Mouse (Mus musculus): ENCODE measurements around the gene A630001G21Rik. TPM values are rescaled to one million over a fixed set of nuclear protein-coding genes. Genes with fewer than 3 reads are reported as not detected.
A peak's percentile ranks its signal among the peaks of the same experiment; 100 is the strongest.

A630001G21Rik gene
- polyA plus RNA-seq, 1 experiment, result 60.7 TPM

GRCm38 (mm10) chr1:85695646-85696045 is 82.8 kb downstream of the A630001G21Rik start:
- TF ChIP-seq POLR2A (IDR thresholded peaks at IDR 0.05; ENCODE audit: borderline replicate concordance, control insufficient read depth, low read depth, low read length), result no peak
- no peak for TF ChIP-seq CTCF (IDR thresholded peaks at IDR 0.05; ENCODE audit: control insufficient read depth, insufficient read depth, low read length)
- H3K4me3 ChIP-seq (replicated peaks; ENCODE audit: control insufficient read depth, low read depth, low read length), result no peak overlapping the region
- H3K4me1 ChIP-seq (ENCODE audit: control insufficient read depth, insufficient read depth, low read length), result peaks cover 1% of the 10 kb centered on the region
- H3K27ac ChIP-seq (ENCODE audit: control insufficient read depth, insufficient read depth, low read depth, low read length, poor library complexity), result no peak overlapping the region
- 88% methylated on average over 3 of the region's 3 CpGs for WGBS

- 68% methylated on average over 3 of the region's 3 CpGs for WGBS
- TF ChIP-seq POLR2A (IDR thresholded peaks at IDR 0.05; ENCODE audit: borderline replicate concordance, control insufficient read depth, low read depth, low read length), result no peak
- no peak for TF ChIP-seq CTCF (IDR thresholded peaks at IDR 0.05; ENCODE audit: control insufficient read depth, insufficient read depth, low read length)
- no peak overlapping the region for H3K27ac ChIP-seq (ENCODE audit: control insufficient read depth, insufficient read depth, low read depth, low read length, poor library complexity)
- no peak overlapping the region for H3K4me3 ChIP-seq (replicated peaks; ENCODE audit: control insufficient read depth, low read depth, low read length)
- peaks cover 1% of the 10 kb centered on the region for H3K4me1 ChIP-seq (ENCODE audit: control insufficient read depth, insufficient read depth, low read length)
Observed at GRCm38 (mm10) chr1:85693280-85693679, 85.2 kb downstream of the A630001G21Rik start.

GRCm38 (mm10) chr1:85692281-85692680 is 86.2 kb downstream of the A630001G21Rik start:
- no peak for TF ChIP-seq CTCF (IDR thresholded peaks at IDR 0.05; ENCODE audit: control insufficient read depth, insufficient read depth, low read length)
- TF ChIP-seq POLR2A (IDR thresholded peaks at IDR 0.05; ENCODE audit: borderline replicate concordance, control insufficient read depth, low read depth, low read length), result no peak
- Histone ChIP-seq H3K4me3 (replicated peaks; ENCODE audit: control insufficient read depth, low read depth, low read length) (no peak overlapping the region), H3K27ac (ENCODE audit: control insufficient read depth, insufficient read depth, low read depth, low read length, poor library complexity) (no peak overlapping the region), H3K4me1 (ENCODE audit: control insufficient read depth, insufficient read depth, low read length) (peaks cover 2% of the 10 kb centered on the region; the same call in 1 of the 2 replicates)
- 63% methylated on average over 1 of the region's 1 CpGs for WGBS

- Histone ChIP-seq H3K4me1 (ENCODE audit: control insufficient read depth, insufficient read depth, low read length) (peaks cover 2% of the 10 kb centered on the region; the same call in 1 of the 2 replicates), H3K4me3 (replicated peaks; ENCODE audit: control insufficient read depth, low read depth, low read length) (no peak overlapping the region), H3K27ac (ENCODE audit: control insufficient read depth, insufficient read depth, low read depth, low read length, poor library complexity) (no peak overlapping the region)
- WGBS, result 56% methylated on average over 3 of the region's 3 CpGs
- TF ChIP-seq POLR2A (IDR thresholded peaks at IDR 0.05; ENCODE audit: borderline replicate concordance, control insufficient read depth, low read depth, low read length), result no peak
- no peak for TF ChIP-seq CTCF (IDR thresholded peaks at IDR 0.05; ENCODE audit: control insufficient read depth, insufficient read depth, low read length)
Observed at GRCm38 (mm10) chr1:85690544-85690943, 87.9 kb downstream of the A630001G21Rik start.

GRCm38 (mm10) chr1:85687346-85687745 is 91.1 kb downstream of the A630001G21Rik start:
- Histone ChIP-seq H3K27ac (ENCODE audit: control insufficient read depth, insufficient read depth, low read depth, low read length, poor library complexity) (peak overlapping the region; percentile 18; the same call in 1 of the 2 replicates), H3K4me1 (ENCODE audit: control insufficient read depth, insufficient read depth, low read length) (peaks cover 2% of the 10 kb centered on the region; the same call in 1 of the 2 replicates), H3K4me3 (replicated peaks; ENCODE audit: control insufficient read depth, low read depth, low read length) (no peak overlapping the region)
- 8% methylated on average over 5 of the region's 5 CpGs for WGBS
- no peak for TF ChIP-seq POLR2A (IDR thresholded peaks at IDR 0.05; ENCODE audit: borderline replicate concordance, control insufficient read depth, low read depth, low read length)

GRCm38 (mm10) chr1:85686666-85687065 is 91.8 kb downstream of the A630001G21Rik start:
- no peak for TF ChIP-seq CTCF (IDR thresholded peaks at IDR 0.05; ENCODE audit: control insufficient read depth, insufficient read depth, low read length)
- TF ChIP-seq POLR2A (IDR thresholded peaks at IDR 0.05; ENCODE audit: borderline replicate concordance, control insufficient read depth, low read depth, low read length), result no peak
- Histone ChIP-seq H3K4me3 (replicated peaks; ENCODE audit: control insufficient read depth, low read depth, low read length) (no peak overlapping the region), H3K4me1 (ENCODE audit: control insufficient read depth, insufficient read depth, low read length) (peaks cover 2% of the 10 kb centered on the region; the same call in 1 of the 2 replicates), H3K27ac (ENCODE audit: control insufficient read depth, insufficient read depth, low read depth, low read length, poor library complexity) (no peak overlapping the region)
- 77% methylated on average over 5 of the region's 5 CpGs for WGBS

GRCm38 (mm10) chr1:85680226-85680625 is 98.2 kb downstream of the A630001G21Rik start:
- 63% methylated on average over 4 of the region's 4 CpGs for WGBS
- Histone ChIP-seq H3K27ac (ENCODE audit: control insufficient read depth, insufficient read depth, low read depth, low read length, poor library complexity) (no peak overlapping the region), H3K4me1 (ENCODE audit: control insufficient read depth, insufficient read depth, low read length) (no peaks in the 10 kb centered on the region), H3K4me3 (replicated peaks; ENCODE audit: control insufficient read depth, low read depth, low read length) (no peak overlapping the region)
- no peak for TF ChIP-seq CTCF (IDR thresholded peaks at IDR 0.05; ENCODE audit: control insufficient read depth, insufficient read depth, low read length)
- no peak for TF ChIP-seq POLR2A (IDR thresholded peaks at IDR 0.05; ENCODE audit: borderline replicate concordance, control insufficient read depth, low read depth, low read length)

Other genes with a start within 250 kb of the A630001G21Rik start
- gene G530012D18Rik, start 203.0 kb downstream of the A630001G21Rik start, polyA plus RNA-seq (2011; ENCODE audit: insufficient read depth, insufficient read length, low replicate concordance, missing spikeins), result 2.4 TPM in 1 of 2 replicates, not detected in the other
- 41.5 and 75.9 TPM in 2 replicates for gene Sp110, start 179.8 kb downstream of the A630001G21Rik start, polyA plus RNA-seq (2011; ENCODE audit: insufficient read depth, insufficient read length, low replicate concordance, missing spikeins)
- 54.4 and 87.5 TPM in 2 replicates for gene Sp140, start 178.3 kb downstream of the A630001G21Rik start, polyA plus RNA-seq (2011; ENCODE audit: insufficient read depth, insufficient read length, low replicate concordance, missing spikeins)
- 107 and 147 TPM in 2 replicates for gene Sp100, start 128.7 kb downstream of the A630001G21Rik start, polyA plus RNA-seq (2011; ENCODE audit: insufficient read depth, insufficient read length, low replicate concordance, missing spikeins)
- 22.7 and 25.7 TPM in 2 replicates for gene Cab39, start 14.8 kb upstream of the A630001G21Rik start, polyA plus RNA-seq (2011; ENCODE audit: insufficient read depth, insufficient read length, low replicate concordance, missing spikeins)
- gene Itm2c, start 115.6 kb upstream of the A630001G21Rik start, polyA plus RNA-seq (2011; ENCODE audit: insufficient read depth, insufficient read length, low replicate concordance, missing spikeins), result 10.8 and 17.6 TPM in 2 replicates
- gene 4933407L21Rik, start 149.8 kb upstream of the A630001G21Rik start, polyA plus RNA-seq (2011; ENCODE audit: insufficient read depth, insufficient read length, low replicate concordance, missing spikeins), result not detected in 2 replicates
- 0.25 TPM in 1 of 2 replicates, not detected in the other for gene Gpr55, start 182.4 kb upstream of the A630001G21Rik start, polyA plus RNA-seq (2011; ENCODE audit: insufficient read depth, insufficient read length, low replicate concordance, missing spikeins)
- gene Spata3, start 238.2 kb upstream of the A630001G21Rik start, polyA plus RNA-seq (2011; ENCODE audit: insufficient read depth, insufficient read length, low replicate concordance, missing spikeins), result not detected in 2 replicates